Mouse (Mus musculus) embryonic facial prominence, embryonic 14.5 days (tissue): Measurements from ENCODE around the gene Tuba8. TPM values are rescaled to one million over a fixed set of nuclear protein-coding genes. Genes with fewer than 3 reads are reported as not detected.

Experiments
- ATAC-seq: fragments of 200-750 bp; cut with Nextera tagmentation; 2 replicates; pipeline ENCODE4 v1.8.0; 2017; ENCODE audit warnings: low read depth, moderate number of reproducible peaks, moderate TSS enrichment
- DNase-seq: peaks from one replicate; pipeline ENCODE4 v3.0.0-alpha.2; 2015; ENCODE audit warnings: low spot score
- H3K27ac ChIP-seq: fragments of 300-500 bp; sonication (generic); replicated peaks from 2 replicates; pipeline ENCODE4 v1.5.1; 2014; ENCODE audit warnings: low read depth, mild to moderate bottlenecking, low read length, moderate library complexity
- H3K27me3 ChIP-seq: fragments of 300-500 bp; sonication (generic); replicated peaks from 2 replicates; pipeline ENCODE4 v1.6.1; 2014; ENCODE audit warnings: low read length; ENCODE audit not compliant: control insufficient read depth, insufficient read depth
- H3K36me3 ChIP-seq: fragments of 300-500 bp; sonication (generic); 2 replicates; pipeline ENCODE4 v1.6.1; 2014; ENCODE audit warnings: low read length, mixed read lengths; ENCODE audit not compliant: control insufficient read depth, insufficient read depth
- H3K4me1 ChIP-seq: fragments of 300-500 bp; sonication (generic); 2 replicates; pipeline ENCODE4 v1.6.1; 2014; ENCODE audit warnings: antibody characterized with exemption, low read length; ENCODE audit not compliant: control insufficient read depth, insufficient read depth
- H3K4me2 ChIP-seq: fragments of 300-500 bp; sonication (generic); 2 replicates; pipeline ENCODE4 v1.6.1; 2014; ENCODE audit warnings: low read depth, mild to moderate bottlenecking, low read length, moderate library complexity, mixed read lengths
- H3K4me3 ChIP-seq: fragments of 300-500 bp; sonication (generic); 2 replicates; pipeline ENCODE4 v1.5.1; 2014; ENCODE audit warnings: low read depth, mild to moderate bottlenecking, low read length
- H3K9ac ChIP-seq: fragments of 300-500 bp; sonication (generic); 2 replicates; pipeline ENCODE4 v1.6.1; 2014; ENCODE audit warnings: low read depth, mild to moderate bottlenecking, low read length, moderate library complexity, mixed read lengths
- H3K9me3 ChIP-seq: fragments of 300-500 bp; sonication (generic); 2 replicates; pipeline ENCODE4 v1.6.1; 2016; ENCODE audit warnings: low read length; ENCODE audit not compliant: control insufficient read depth
- WGBS: fragments of 180-500 bp; shearing (Covaris S2); extraction: QIAGEN DNeasy Blood & Tissue Kit; methylation state at CpG from one replicate; pipeline ENCODE4 v1.1.7; 2014; 5-methylcytosine and 5-hydroxymethylcytosine counted together
- polyA plus RNA-seq: library from polyadenylated mRNA; unstranded; fragments of >200 nt; fragmentation: Nextera tagmentation; extraction: Ambion mirVana; gene quantifications from 2 replicates; pipeline ENCODE4 v1.2.1, GENCODE M21; 2014

Gene Tuba8
- polyA plus RNA-seq, 1 experiment from 2014 or later = 1.9 TPM

- no peak overlapping the region for H3K4me3 ChIP-seq
- WGBS = 57% methylated on average over 1 of the region's 1 CpGs
- H3K4me2 ChIP-seq = no peak overlapping the region
- no peak for DNase-seq
- no peaks in the 10 kb centered on the region for H3K27me3 ChIP-seq
- no peak for ATAC-seq
- H3K9me3 ChIP-seq = no peaks in the 10 kb centered on the region
- H3K4me1 ChIP-seq = no peaks in the 10 kb centered on the region
- H3K36me3 ChIP-seq = no peaks in the 10 kb centered on the region
- no peak overlapping the region for H3K9ac ChIP-seq
- no peak overlapping the region for H3K27ac ChIP-seq
Observed at GRCm38 (mm10) chr6:121232652-121233051, 22.2 kb downstream of the Tuba8 start.

- Histone ChIP-seq H3K27me3 (no peaks in the 10 kb centered on the region), H3K9me3 (no peaks in the 10 kb centered on the region), H3K27ac (no peak overlapping the region), H3K4me2 (no peak overlapping the region), H3K36me3 (no peaks in the 10 kb centered on the region), H3K9ac (no peak overlapping the region), H3K4me1 (no peaks in the 10 kb centered on the region), H3K4me3 (no peak overlapping the region)
- 84% methylated on average over 2 of the region's 2 CpGs for WGBS
- DNase-seq (no peak), ATAC-seq (no peak)
Observed at GRCm38 (mm10) chr6:121236386-121236785, 25.9 kb downstream of the Tuba8 start.

GRCm38 (mm10) chr6:121238209-121238608, 27.7 kb downstream of the Tuba8 start:
- Histone ChIP-seq H3K4me3 (no peak overlapping the region), H3K9me3 (no peaks in the 10 kb centered on the region), H3K9ac (no peak overlapping the region), H3K36me3 (no peaks in the 10 kb centered on the region), H3K27ac (no peak overlapping the region), H3K4me2 (no peak overlapping the region), H3K27me3 (no peaks in the 10 kb centered on the region), H3K4me1 (no peaks in the 10 kb centered on the region)
- ATAC-seq (no peak), DNase-seq (no peak)
- WGBS = 92% methylated on average over 4 of the region's 4 CpGs

- Histone ChIP-seq H3K9me3 (no peaks in the 10 kb centered on the region), H3K4me3 (no peak overlapping the region), H3K36me3 (no peaks in the 10 kb centered on the region), H3K9ac (no peak overlapping the region), H3K4me1 (no peaks in the 10 kb centered on the region), H3K4me2 (no peak overlapping the region), H3K27ac (no peak overlapping the region), H3K27me3 (0 out of 2 replicates have a peak, but pooled peaks cover 2% of the 10 kb centered on the region)
- no peak for DNase-seq
- no peak for ATAC-seq
- WGBS = 67% methylated on average over 2 of the region's 2 CpGs
Observed at GRCm38 (mm10) chr6:121241780-121242179, 31.3 kb downstream of the Tuba8 start.

- no peak overlapping the region for H3K9ac ChIP-seq
- H3K27ac ChIP-seq = no peak overlapping the region
- no peak for DNase-seq
- no peak for ATAC-seq
- no peaks in the 10 kb centered on the region for H3K36me3 ChIP-seq
- H3K9me3 ChIP-seq = no peaks in the 10 kb centered on the region
- WGBS = 47% methylated on average over 10 of the region's 10 CpGs
- no peak overlapping the region for H3K4me2 ChIP-seq
- 0 out of 2 replicates have a peak, but pooled peaks cover 2% of the 10 kb centered on the region for H3K27me3 ChIP-seq
- no peaks in the 10 kb centered on the region for H3K4me1 ChIP-seq
- H3K4me3 ChIP-seq = no peak overlapping the region
Observed at GRCm38 (mm10) chr6:121243161-121243560, 32.7 kb downstream of the Tuba8 start.

- H3K27ac ChIP-seq = no peak within 1 kb of the TSS
- H3K4me3 ChIP-seq = peak within 1 kb of the TSS; percentile 59
- 0 out of 2 replicates have a peak, but pooled peaks cover 2% of the 10 kb centered on the region for H3K27me3 ChIP-seq
- DNase-seq (peak; percentile 92), ATAC-seq (peak; percentile 95)
- no peaks in the 10 kb centered on the region for H3K9me3 ChIP-seq
- H3K4me1 ChIP-seq = no peaks in the 10 kb centered on the region
- no peaks in the 10 kb centered on the region for H3K36me3 ChIP-seq
- H3K9ac ChIP-seq = peak within 1 kb of the TSS; percentile 59
- 10% methylated on average over 34 of the region's 35 CpGs for WGBS
- H3K4me2 ChIP-seq = peak within 1 kb of the TSS; percentile 63
Observed at GRCm38 (mm10) chr6:121245127-121246036, 34.9 kb downstream of the Tuba8 start, which contains the start of gene Usp18. TSS of gene Usp18 (plus strand) at chr6:121245906.

GRCm38 (mm10) chr6:121246037-121246361, 35.5 kb downstream of the Tuba8 start:
- Histone ChIP-seq H3K36me3 (no peaks in the 10 kb centered on the region), H3K4me1 (no peaks in the 10 kb centered on the region), H3K27me3 (0 out of 2 replicates have a peak, but pooled peaks cover 2% of the 10 kb centered on the region), H3K27ac (no peak overlapping the region), H3K4me3 (peak overlapping the region; percentile 59), H3K9ac (peak overlapping the region; percentile 59), H3K4me2 (peak overlapping the region; percentile 63), H3K9me3 (no peaks in the 10 kb centered on the region)
- DNase-seq (no peak), ATAC-seq (no peak)
- 12% methylated on average over 4 of the region's 4 CpGs for WGBS

- DNase-seq = no peak
- H3K9me3 ChIP-seq = no peaks in the 10 kb centered on the region
- no peak overlapping the region for H3K4me3 ChIP-seq
- no peak overlapping the region for H3K4me2 ChIP-seq
- H3K4me1 ChIP-seq = no peaks in the 10 kb centered on the region
- no peaks in the 10 kb centered on the region for H3K36me3 ChIP-seq
- 0 out of 2 replicates have a peak, but pooled peaks cover 2% of the 10 kb centered on the region for H3K27me3 ChIP-seq
- WGBS = 61% methylated on average over 1 of the region's 1 CpGs
- ATAC-seq = no peak
- no peak overlapping the region for H3K27ac ChIP-seq
- no peak overlapping the region for H3K9ac ChIP-seq
Observed at GRCm38 (mm10) chr6:121250406-121250805, 39.9 kb downstream of the Tuba8 start.

GRCm38 (mm10) chr6:121251256-121251655, 40.8 kb downstream of the Tuba8 start:
- Histone ChIP-seq H3K4me1 (no peaks in the 10 kb centered on the region), H3K9ac (no peak overlapping the region), H3K9me3 (no peaks in the 10 kb centered on the region), H3K27ac (no peak overlapping the region), H3K4me3 (no peak overlapping the region), H3K36me3 (no peaks in the 10 kb centered on the region), H3K27me3 (0 out of 2 replicates have a peak, but pooled peaks cover 2% of the 10 kb centered on the region), H3K4me2 (no peak overlapping the region)
- DNase-seq = no peak
- ATAC-seq = no peak
- 62% methylated on average over 5 of the region's 5 CpGs for WGBS
